Mouse (Mus musculus): ENCODE data around the gene Ccdc149. TPM values are rescaled to one million over a fixed set of nuclear protein-coding genes. Genes with fewer than 3 reads are reported as not detected.

Gene Ccdc149
- polyA plus RNA-seq (2015; fragmentation: Nextera tagmentation; extraction: Ambion mirVana) = 2.5 and 2.9 TPM in 2 replicates

GRCm38 (mm10) chr5:52470991-52471801 lies at the start of gene Ccdc149:
TSS of gene Ccdc149 (minus strand) at chr5:52471521.
- H3K9me3 ChIP-seq = no peaks in the 10 kb centered on the region
- H3K4me1 ChIP-seq = 0 out of 2 replicates have a peak, but pooled peaks cover 4% of the 10 kb centered on the region
- H3K27ac ChIP-seq = no peak within 1 kb of the TSS
- peak within 1 kb of the TSS; percentile 81 for H3K9ac ChIP-seq
- under 1% methylated on average over 50 of the region's 65 CpGs for WGBS
- H3K4me2 ChIP-seq = peak within 1 kb of the TSS; percentile 95
- ATAC-seq (ENCODE audit: insufficient number of reproducible peaks, insufficient read depth, low FRiP score, low TSS enrichment, low read depth) = peak; percentile 80; the same call in 1 of the 2 replicates
- no peaks in the 10 kb centered on the region for H3K36me3 ChIP-seq
- peak within 1 kb of the TSS; percentile 66 for H3K4me3 ChIP-seq
- H3K27me3 ChIP-seq = peaks cover 37% of the 10 kb centered on the region

- Histone ChIP-seq H3K4me3 (no peak overlapping the region), H3K4me1 (peaks cover 11% of the 10 kb centered on the region; the same call in 1 of the 2 replicates), H3K9me3 (no peaks in the 10 kb centered on the region), H3K9ac (no peak overlapping the region), H3K4me2 (no peak overlapping the region), H3K27me3 (peaks cover 23% of the 10 kb centered on the region), H3K36me3 (no peaks in the 10 kb centered on the region), H3K27ac (no peak overlapping the region)
- 84% methylated on average over 2 of the region's 2 CpGs for WGBS
- no peak for ATAC-seq (ENCODE audit: insufficient number of reproducible peaks, insufficient read depth, low FRiP score, low TSS enrichment, low read depth)
Observed at GRCm38 (mm10) chr5:52519921-52520320, 48.6 kb upstream of the Ccdc149 start.

GRCm38 (mm10) chr5:52516072-52516476 lies 44.8 kb upstream of the Ccdc149 start:
- H3K4me1 ChIP-seq = peaks cover 11% of the 10 kb centered on the region; the same call in 1 of the 2 replicates
- H3K27ac ChIP-seq = no peak overlapping the region
- peaks cover 30% of the 10 kb centered on the region for H3K27me3 ChIP-seq
- WGBS = 19% methylated on average over 21 of the region's 21 CpGs
- no peaks in the 10 kb centered on the region for H3K36me3 ChIP-seq
- H3K4me2 ChIP-seq = peak overlapping the region; percentile 58
- no peaks in the 10 kb centered on the region for H3K9me3 ChIP-seq
- no peak for ATAC-seq (ENCODE audit: insufficient number of reproducible peaks, insufficient read depth, low FRiP score, low TSS enrichment, low read depth)
- H3K4me3 ChIP-seq = peak overlapping the region; percentile 36
- H3K9ac ChIP-seq = 0 out of 2 replicates have a peak overlapping the region, but pooled peaks have one; percentile 40

- peaks cover 31% of the 10 kb centered on the region for H3K27me3 ChIP-seq
- H3K36me3 ChIP-seq = no peaks in the 10 kb centered on the region
- no peak overlapping the region for H3K27ac ChIP-seq
- no peak overlapping the region for H3K9ac ChIP-seq
- WGBS = 22% methylated on average over 22 of the region's 22 CpGs
- H3K9me3 ChIP-seq = no peaks in the 10 kb centered on the region
- peak overlapping the region; percentile 36 for H3K4me3 ChIP-seq
- H3K4me2 ChIP-seq = peak overlapping the region; percentile 58
- H3K4me1 ChIP-seq = peaks cover 11% of the 10 kb centered on the region; the same call in 1 of the 2 replicates
- ATAC-seq (ENCODE audit: insufficient number of reproducible peaks, insufficient read depth, low FRiP score, low TSS enrichment, low read depth) = no peak
Observed at GRCm38 (mm10) chr5:52515246-52516021, 44.1 kb upstream of the Ccdc149 start.

- WGBS = 74% methylated on average over 3 of the region's 3 CpGs
- ATAC-seq (ENCODE audit: insufficient number of reproducible peaks, insufficient read depth, low FRiP score, low TSS enrichment, low read depth) = no peak
Observed at GRCm38 (mm10) chr5:52511089-52511488, 39.8 kb upstream of the Ccdc149 start.

GRCm38 (mm10) chr5:52509416-52509815 lies 38.1 kb upstream of the Ccdc149 start:
- no peak overlapping the region for H3K9ac ChIP-seq
- no peak overlapping the region for H3K27ac ChIP-seq
- no peak overlapping the region for H3K4me3 ChIP-seq
- no peaks in the 10 kb centered on the region for H3K36me3 ChIP-seq
- no peak for ATAC-seq (ENCODE audit: insufficient number of reproducible peaks, insufficient read depth, low FRiP score, low TSS enrichment, low read depth)
- H3K9me3 ChIP-seq = no peaks in the 10 kb centered on the region
- H3K4me1 ChIP-seq = no peaks in the 10 kb centered on the region
- no peak overlapping the region for H3K4me2 ChIP-seq
- H3K27me3 ChIP-seq = peaks cover 8% of the 10 kb centered on the region; the same call in 1 of the 2 replicates
- 84% methylated on average over 6 of the region's 6 CpGs for WGBS

More at GRCm38 (mm10) chr5:52511089-52511488, 39.8 kb upstream of the Ccdc149 start:
- Histone ChIP-seq H3K4me3 (no peak overlapping the region), H3K27ac (no peak overlapping the region), H3K4me2 (no peak overlapping the region), H3K9me3 (no peaks in the 10 kb centered on the region), H3K4me1 (peaks cover 8% of the 10 kb centered on the region; the same call in 1 of the 2 replicates), H3K27me3 (peaks cover 15% of the 10 kb centered on the region), H3K36me3 (no peaks in the 10 kb centered on the region), H3K9ac (no peak overlapping the region)

GRCm38 (mm10) chr5:52504666-52505065 lies 33.3 kb upstream of the Ccdc149 start:
- no peak for ATAC-seq (ENCODE audit: insufficient number of reproducible peaks, insufficient read depth, low FRiP score, low TSS enrichment, low read depth)
- no peaks in the 10 kb centered on the region for H3K36me3 ChIP-seq
- H3K27ac ChIP-seq = no peak overlapping the region
- H3K9me3 ChIP-seq = no peaks in the 10 kb centered on the region
- no peak overlapping the region for H3K9ac ChIP-seq
- no peak overlapping the region for H3K4me2 ChIP-seq
- H3K4me3 ChIP-seq = no peak overlapping the region
- H3K27me3 ChIP-seq = no peaks in the 10 kb centered on the region
- 83% methylated on average over 13 of the region's 13 CpGs for WGBS
- H3K4me1 ChIP-seq = no peaks in the 10 kb centered on the region

GRCm38 (mm10) chr5:52504148-52504547 lies 32.8 kb upstream of the Ccdc149 start:
- H3K4me2 ChIP-seq = no peak overlapping the region
- no peaks in the 10 kb centered on the region for H3K4me1 ChIP-seq
- no peaks in the 10 kb centered on the region for H3K27me3 ChIP-seq
- H3K36me3 ChIP-seq = no peaks in the 10 kb centered on the region
- WGBS = 89% methylated on average over 11 of the region's 11 CpGs
- ATAC-seq (ENCODE audit: insufficient number of reproducible peaks, insufficient read depth, low FRiP score, low TSS enrichment, low read depth) = no peak
- no peaks in the 10 kb centered on the region for H3K9me3 ChIP-seq
- H3K9ac ChIP-seq = no peak overlapping the region
- H3K4me3 ChIP-seq = no peak overlapping the region
- H3K27ac ChIP-seq = no peak overlapping the region

- Histone ChIP-seq H3K4me2 (no peak overlapping the region), H3K4me1 (0 out of 2 replicates have a peak, but pooled peaks cover 6% of the 10 kb centered on the region), H3K9ac (no peak overlapping the region), H3K27me3 (peaks cover 3% of the 10 kb centered on the region; the same call in 1 of the 2 replicates), H3K9me3 (no peaks in the 10 kb centered on the region), H3K27ac (no peak overlapping the region), H3K4me3 (no peak overlapping the region), H3K36me3 (no peaks in the 10 kb centered on the region)
- ATAC-seq (ENCODE audit: insufficient number of reproducible peaks, insufficient read depth, low FRiP score, low TSS enrichment, low read depth) = no peak
- 52% methylated on average over 14 of the region's 14 CpGs for WGBS
Observed at GRCm38 (mm10) chr5:52495671-52496070, 24.4 kb upstream of the Ccdc149 start.

GRCm38 (mm10) chr5:52491496-52491895 lies 20.2 kb upstream of the Ccdc149 start:
- Histone ChIP-seq H3K27ac (no peak overlapping the region), H3K9me3 (no peaks in the 10 kb centered on the region), H3K27me3 (peaks cover 3% of the 10 kb centered on the region; the same call in 1 of the 2 replicates), H3K4me3 (no peak overlapping the region), H3K4me1 (0 out of 2 replicates have a peak, but pooled peaks cover 6% of the 10 kb centered on the region), H3K36me3 (no peaks in the 10 kb centered on the region), H3K4me2 (no peak overlapping the region), H3K9ac (no peak overlapping the region)
- no peak for ATAC-seq (ENCODE audit: insufficient number of reproducible peaks, insufficient read depth, low FRiP score, low TSS enrichment, low read depth)
- 89% methylated on average over 6 of the region's 6 CpGs for WGBS

GRCm38 (mm10) chr5:52487559-52488430 lies 16.5 kb upstream of the Ccdc149 start:
- Histone ChIP-seq H3K9me3 (no peaks in the 10 kb centered on the region), H3K36me3 (no peaks in the 10 kb centered on the region), H3K27me3 (no peaks in the 10 kb centered on the region), H3K4me2 (no peak overlapping the region), H3K27ac (no peak overlapping the region), H3K4me3 (no peak overlapping the region), H3K9ac (no peak overlapping the region), H3K4me1 (no peaks in the 10 kb centered on the region)
- no peak for ATAC-seq (ENCODE audit: insufficient number of reproducible peaks, insufficient read depth, low FRiP score, low TSS enrichment, low read depth)
- 78% methylated on average over 13 of the region's 13 CpGs for WGBS
